Mouse (Mus musculus): ENCODE measurements around the gene Actr1b.
A peak's percentile ranks its signal among the peaks of the same experiment; 100 is the strongest.

Actr1b gene

DNA sequence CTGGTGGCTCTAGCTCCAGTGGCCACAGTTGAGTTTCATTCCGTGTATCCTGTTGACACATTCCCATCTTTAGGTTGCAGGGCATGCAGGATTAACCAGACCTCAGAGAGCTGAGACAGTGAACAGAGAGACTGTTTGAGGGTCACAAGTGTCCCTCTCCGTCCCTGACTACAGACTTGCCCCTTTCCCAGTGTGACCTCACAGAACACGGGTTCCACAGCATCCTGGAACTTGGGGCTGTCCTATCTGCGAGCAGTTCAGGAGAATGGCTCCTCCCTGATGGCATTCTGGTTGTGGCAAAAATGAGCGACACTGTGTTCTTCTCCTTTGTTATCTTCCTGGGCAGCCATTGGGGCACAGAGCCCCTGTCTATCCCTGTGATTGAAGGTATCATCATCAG lies at the start of gene Actr1b:
Actr1b (minus strand) TSS at position 112 of the 400 bp plus-strand sequence.
- no peak for DNase-seq (ENCODE audit: low spot score)

DNA sequence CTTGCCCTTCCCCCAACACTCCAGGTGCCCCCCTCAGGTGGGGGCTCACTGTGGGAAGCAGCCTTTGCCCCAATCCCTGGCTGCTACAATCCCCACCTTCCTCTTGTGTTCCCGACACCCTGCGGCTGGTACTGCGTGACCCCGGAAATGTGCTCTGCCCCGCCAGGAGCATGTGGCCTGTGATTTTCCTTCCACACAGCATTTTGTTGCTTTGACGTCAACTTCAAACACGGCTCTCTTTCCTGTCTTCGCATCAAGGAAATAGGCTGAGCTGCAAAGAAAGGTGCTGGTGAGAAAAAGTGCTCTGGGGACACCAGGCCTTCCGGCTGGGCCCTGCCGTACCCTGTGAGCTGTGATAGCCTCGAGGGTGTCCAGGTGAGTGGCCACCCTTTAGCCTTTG lies 47.3 kb upstream of the Actr1b start, which contains the start of gene Zap70:
Zap70 (plus strand) TSS at position 231 of the 400 bp plus-strand sequence.
- DNase-seq (ENCODE audit: low spot score) = no peak

DNA sequence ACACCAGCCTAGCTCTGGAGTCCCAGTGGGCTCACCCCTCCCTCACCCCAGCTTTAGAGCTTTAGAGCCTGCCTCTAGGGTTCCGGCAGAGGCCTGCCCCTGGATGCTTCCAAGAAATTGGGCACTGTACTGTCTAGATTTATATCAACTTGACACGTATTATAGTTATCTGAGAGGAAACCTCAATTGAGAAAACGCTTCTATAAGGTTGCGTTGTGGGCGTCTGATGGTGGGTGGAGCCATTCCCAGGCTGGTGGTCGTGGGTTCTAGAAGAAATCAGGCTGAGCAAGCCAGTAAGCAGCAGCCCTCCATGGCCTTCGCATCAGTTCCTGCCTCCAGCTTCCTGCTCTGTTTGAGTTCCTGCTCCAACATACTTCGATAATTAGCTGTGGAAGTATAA lies 46.8 kb upstream of the Actr1b start:
- no peak for DNase-seq (ENCODE audit: low spot score)

DNA sequence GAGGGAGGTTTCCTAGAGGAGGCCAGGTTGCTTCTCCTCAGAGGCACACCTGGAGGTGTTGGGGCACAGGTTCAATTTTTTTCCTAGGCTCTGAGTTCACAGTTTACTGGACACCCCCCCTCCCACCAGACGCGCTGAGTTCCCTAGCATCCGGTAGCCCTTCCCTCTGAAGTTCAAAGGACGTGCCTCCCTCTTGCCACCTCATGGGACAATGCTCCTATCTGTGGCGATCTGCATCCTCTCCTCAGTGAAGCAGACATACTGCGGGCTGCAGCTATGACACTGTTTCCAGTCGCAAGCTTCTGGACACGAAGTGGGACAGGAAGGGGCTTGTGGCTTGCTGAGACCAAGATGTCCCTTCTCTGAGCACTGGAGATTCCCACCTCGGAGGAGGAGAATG lies 46.2 kb upstream of the Actr1b start:
- DNase-seq (ENCODE audit: low spot score) = no peak

DNA sequence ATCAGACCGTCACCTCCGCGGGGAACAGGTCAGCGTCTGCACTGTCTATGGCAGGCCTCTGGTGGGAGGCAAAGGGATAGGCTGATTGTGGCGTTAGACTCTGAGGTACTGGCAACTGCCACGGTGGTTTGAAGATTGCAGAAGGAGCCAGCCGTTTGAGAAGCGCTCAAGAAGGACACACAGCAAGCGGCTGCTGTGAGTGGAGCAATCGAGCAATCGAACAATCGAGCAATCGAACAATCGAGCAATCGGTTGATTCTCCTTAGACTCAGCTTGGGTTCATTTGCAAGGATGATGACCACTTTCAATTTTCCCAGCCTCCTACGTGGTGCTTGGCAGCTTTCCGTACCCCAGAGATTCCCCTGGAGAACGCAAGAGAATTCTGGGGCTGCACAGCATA lies 44.9 kb upstream of the Actr1b start:
- no peak for DNase-seq (ENCODE audit: low spot score)

DNA sequence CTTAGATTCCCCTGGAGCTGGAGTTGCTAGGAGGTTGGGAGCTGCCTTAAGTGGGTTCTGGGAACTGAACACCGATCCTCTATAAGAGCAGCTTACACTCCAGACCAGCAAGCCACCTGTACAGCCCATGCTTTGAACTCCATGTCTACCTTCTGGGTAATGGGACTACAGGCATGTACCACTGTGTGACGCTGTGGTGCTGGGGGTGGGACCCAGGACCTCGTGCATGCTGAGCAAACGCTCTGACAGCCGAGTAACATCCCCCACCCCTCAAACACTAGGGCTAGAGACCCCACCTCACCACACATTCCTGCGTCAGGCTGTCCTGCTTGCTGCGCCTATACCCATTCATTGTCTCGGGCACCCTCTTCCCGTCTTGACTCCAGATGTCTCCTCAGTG lies 44.3 kb upstream of the Actr1b start:
- DNase-seq (ENCODE audit: low spot score) = no peak

DNA sequence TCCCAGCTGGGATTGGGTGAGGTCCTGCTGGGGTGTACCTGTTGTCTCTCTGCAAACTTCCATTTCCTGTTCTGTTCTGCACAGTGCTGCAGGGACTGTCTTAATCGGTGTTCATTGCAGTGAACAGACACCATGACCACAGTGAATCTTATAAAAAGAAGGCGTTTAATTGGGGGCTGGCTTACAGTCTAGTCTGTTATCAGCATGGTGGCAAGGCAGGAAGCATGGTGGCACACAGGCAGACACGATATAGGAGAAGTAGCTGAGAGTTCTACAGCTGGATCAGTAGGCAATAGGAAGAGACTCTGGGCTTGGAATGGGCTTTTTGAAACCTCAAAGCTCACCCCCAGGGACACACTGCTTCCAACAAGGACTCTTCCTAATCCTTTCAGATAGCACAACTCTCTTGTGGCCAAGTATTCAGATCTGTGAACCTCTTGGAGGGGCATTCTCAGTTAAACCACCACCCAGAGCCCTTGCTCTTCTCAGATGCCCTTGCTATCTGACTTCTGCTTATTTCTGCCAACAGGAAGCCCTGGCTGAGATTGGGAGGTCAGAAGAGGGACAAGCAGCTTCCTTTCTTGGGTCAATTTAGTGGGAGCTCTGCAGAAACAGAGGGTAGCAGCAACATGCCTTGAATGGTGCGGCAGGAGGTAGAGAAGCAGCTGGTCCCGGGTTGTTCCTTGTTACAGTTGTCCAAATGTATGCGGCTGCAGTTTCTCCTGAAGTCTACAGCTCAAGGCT lies 39.9 kb upstream of the Actr1b start:
- no peak for DNase-seq (ENCODE audit: low spot score)

DNA sequence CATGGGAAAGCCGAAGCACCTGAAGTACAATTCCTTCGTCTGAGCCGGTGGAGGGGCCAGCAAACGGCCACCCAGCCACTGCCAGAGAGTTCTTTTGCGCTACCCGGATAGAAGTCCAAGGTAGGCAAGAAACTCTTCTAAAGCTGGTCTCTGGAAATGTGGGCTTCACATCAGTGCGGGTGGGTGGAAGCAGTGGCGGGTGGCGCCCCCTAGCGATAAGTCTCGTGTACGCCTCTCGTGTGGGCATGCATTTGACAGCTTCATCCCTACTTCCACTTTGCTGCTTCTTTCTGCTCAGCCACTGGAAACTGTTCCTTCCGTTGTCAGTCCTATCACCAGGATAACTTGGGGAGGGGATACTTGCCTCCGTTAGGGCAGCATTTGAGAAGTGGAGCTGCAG lies 32.2 kb upstream of the Actr1b start:
- no peak for DNase-seq (ENCODE audit: low spot score)

DNA sequence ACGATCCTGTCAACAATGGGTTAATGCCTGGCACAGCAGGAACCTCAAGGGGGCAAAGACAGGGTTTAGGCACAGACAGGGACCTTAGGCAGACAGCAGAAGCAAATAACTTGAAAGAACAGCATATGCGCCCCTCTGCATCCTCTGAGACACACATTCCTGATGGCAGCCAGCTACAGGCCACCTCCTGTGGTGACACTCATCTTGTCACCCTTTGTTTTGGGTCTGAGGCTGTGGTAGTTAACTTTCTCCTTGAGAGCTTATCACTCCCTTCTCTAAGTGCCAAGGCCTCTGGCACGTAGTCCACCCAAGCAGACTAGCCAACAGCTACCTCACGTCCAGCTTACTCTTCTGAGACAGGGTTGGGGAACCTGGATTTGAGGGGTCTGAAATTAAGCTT lies 31.4 kb upstream of the Actr1b start:
- DNase-seq (ENCODE audit: low spot score) = no peak

DNA sequence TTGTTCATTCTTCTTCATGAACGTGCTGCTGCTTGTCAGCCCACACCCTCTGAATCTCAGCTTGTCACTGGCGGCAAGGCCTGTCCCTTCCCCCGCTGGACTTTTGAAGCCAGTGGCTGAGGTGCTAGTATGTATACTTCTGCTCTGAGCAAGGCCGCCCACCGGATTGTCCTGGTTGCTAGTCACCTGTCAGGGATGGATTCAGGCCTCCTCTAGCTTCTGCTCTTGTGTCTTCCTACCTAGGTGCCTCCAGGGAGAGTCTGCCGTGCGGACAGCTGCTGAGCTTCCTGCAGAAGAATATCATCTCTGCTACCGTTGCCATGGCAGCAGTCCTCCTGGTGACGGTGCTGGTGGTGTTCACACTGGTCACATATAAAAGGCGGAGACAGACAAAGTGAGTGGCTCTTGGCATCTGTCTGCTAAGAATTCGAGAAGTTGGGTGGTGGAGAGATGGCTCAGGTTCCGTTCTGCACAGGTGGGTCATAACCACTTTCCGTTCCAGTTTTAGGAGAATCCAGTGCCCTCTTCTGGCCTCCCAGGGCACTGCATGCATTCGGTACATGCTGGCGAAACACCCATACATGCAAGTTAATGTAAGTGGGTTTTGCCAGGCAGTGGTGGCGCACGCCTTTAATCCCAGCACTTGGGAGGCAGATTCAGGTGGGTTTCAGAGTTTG lies 30.2 kb upstream of the Actr1b start:
- peak; percentile 68 for DNase-seq (ENCODE audit: low spot score)

DNA sequence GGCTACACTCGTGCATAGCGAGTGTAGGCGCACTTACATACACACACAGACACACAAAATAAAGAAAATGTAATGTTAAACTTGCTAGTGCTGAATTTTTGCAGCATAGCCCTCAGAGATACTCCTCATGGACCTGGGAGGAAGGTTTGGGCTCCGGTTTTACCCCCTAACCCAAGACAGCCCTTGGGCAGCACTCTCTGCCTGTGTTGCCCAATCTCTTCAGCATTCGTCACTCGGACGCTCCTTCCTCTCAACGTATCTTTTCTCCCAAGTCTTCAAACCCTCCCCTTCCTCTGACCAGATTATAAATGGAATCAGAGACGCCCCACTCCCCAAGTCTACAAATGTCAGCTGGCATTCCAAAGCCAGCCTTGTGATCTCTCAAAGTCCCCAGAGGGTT lies 28.8 kb upstream of the Actr1b start:
- no peak for DNase-seq (ENCODE audit: low spot score)

DNA sequence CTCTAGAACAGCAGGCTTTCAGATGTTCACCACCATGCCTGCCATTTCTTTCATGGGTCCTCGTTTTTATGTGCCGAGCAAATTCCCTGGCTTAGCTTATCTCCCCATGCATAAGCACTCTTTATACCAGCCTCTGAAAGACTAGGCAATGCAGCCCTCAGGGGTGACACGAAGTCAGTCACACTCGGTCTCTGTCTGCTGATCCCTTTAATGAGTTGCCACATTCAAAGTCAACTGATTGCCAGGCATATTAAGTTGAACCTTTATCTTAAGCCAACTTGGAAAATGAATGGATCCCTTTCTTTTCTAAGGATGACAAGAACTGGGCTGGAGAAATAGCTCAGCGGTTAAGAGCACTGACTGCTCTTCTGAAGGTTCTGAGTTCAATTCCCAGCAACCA lies 25.0 kb upstream of the Actr1b start:
- DNase-seq (ENCODE audit: low spot score) = no peak

DNA sequence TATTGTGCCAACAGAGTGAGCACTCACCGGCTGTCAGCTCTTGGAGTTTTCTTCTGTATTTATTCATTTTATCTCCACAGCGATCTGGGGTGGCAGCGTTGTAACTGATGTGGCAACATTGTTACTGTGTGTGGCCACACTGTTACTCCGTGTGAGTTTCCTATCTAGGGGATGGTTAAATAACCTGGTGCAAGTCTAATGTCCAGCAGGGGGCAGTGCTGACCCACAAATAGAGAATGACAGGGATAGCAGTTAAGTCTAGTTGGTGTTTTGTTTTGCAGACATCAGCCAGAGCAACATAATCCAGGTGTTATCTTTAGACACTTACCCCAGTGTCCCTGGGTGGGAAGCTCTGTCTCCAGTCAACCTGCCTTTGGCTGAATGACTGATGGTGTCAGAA lies 23.1 kb upstream of the Actr1b start:
- DNase-seq (ENCODE audit: low spot score) = peak; percentile 89

DNA sequence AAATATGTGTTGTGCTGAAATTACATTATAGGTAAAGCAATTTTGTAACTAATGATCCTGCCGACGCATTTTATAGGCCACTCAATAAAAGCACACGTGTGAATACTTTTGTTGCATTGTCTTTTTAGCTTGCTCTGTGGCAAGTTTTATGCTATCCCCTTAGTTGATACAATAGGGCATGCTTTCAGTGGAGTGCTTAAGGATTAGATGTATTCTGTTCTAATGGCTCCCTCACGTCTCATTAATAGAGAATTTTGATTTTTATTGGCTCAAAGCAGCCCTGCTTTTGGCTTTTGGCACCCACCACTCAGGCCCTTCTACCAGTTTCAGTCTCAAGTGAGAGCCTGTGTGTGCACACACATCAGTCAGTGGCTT lies 9.8 kb upstream of the Actr1b start:
- no peak for DNase-seq (ENCODE audit: low spot score)

DNA sequence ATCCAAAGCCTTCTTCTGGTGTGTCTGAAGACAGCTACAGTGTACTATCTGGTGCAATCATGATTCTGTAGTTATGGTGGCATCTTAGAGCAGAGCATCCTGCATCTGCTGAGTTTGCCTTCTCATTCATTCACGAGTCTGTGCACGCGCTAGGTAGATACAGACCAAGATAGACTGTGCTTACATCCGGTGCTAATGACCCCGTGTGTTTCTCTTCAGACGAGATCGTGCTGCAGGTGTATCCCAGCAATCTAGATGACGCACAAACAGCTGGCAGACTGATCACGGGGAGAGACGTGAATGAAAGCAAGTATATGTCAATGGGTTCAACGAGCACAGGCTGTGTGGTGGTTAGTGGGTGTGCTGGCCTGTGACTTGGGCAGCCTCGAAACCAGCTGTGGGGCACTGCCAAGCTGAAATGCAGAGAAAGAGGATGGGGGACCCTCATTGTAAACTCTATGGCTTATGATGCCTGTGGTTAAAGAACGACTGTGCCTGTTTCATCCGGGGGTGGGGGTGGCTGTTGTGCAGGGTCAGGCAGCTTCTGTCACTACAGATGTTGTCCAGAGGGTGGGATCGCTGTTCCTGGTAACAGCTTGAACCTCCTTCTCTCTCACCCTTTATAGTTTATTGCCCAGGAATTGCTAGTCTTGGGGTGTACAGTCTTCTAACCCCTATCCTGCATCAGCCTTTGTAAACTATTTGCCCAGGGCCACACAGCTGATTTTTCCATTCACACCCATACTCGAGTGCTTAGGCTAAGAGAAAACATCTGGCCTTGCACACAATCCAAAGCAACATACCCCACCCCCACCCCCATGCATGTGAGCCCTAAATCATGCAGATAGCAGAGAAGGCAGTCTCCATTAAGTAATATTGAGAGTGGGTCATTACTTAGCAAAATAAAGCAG lies 9.2 kb upstream of the Actr1b start:
- DNase-seq (ENCODE audit: low spot score) = no peak

DNA sequence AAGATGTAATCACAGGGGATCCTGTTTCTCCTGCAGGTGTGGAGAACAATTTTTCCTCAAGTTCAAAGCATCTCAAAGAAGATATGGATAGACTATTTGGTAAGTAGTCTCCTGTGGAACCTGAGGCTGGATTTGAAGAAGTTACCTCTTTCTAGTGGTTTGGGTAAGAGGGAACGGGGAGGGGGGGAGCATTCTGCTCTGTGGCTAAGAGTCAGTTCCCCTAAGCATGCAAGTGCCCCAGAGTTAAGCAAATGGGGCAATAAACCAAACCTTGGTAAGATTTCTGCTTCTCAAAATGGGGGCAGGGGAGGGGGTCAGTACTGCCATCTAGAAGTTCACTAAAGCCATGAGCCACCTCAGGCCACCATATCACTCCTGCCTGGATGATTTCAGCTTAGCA lies 4.6 kb upstream of the Actr1b start:
- DNase-seq (ENCODE audit: low spot score) = no peak

DNA sequence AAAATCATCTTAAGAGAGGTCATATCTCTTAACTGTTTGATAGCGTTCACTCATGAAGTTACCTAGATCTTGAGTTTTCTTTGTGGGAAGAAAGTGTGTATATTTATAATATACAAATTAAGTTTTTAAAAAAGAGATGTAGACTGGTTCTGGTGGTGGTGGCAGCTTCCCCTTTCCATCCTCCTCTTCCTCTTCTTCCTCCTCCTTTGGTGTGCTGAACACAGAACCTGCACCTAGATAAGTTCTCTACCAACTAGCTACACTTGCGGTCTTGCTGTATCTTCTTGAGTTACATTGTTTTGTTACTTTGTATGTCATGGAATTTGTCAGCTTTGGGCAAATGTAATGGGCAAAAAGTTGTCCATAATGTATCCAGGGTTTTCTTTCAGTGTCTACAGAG lies 3.1 kb downstream of the Actr1b start:
- no peak for DNase-seq (ENCODE audit: low spot score)

DNA sequence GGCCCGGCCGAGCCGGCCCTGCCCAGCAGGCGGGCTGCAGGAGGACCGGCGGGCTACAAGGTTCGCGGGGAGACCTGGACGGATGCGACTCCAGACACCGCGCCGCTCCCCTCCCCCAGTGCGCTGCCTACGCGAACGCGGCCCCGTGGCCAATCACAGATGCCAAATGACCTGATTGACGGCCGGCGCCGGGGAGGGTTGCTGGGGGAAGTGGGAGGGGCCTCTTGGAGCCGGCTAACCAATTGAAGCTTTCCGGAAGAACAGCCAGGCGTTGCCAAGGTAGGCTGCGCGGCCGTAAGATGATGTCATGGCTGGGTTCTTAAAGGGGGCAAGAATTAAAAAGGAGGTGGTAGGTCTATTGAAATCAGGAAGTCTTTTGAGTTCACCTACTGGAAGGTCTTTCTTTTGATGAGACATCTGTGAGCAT lies 4.4 kb downstream of the Actr1b start, which contains the start of gene 4933424G06Rik:
4933424G06Rik (plus strand) TSS at position 296 of the 427 bp plus-strand sequence.
- peak; percentile 96 for DNase-seq (ENCODE audit: low spot score)

DNA sequence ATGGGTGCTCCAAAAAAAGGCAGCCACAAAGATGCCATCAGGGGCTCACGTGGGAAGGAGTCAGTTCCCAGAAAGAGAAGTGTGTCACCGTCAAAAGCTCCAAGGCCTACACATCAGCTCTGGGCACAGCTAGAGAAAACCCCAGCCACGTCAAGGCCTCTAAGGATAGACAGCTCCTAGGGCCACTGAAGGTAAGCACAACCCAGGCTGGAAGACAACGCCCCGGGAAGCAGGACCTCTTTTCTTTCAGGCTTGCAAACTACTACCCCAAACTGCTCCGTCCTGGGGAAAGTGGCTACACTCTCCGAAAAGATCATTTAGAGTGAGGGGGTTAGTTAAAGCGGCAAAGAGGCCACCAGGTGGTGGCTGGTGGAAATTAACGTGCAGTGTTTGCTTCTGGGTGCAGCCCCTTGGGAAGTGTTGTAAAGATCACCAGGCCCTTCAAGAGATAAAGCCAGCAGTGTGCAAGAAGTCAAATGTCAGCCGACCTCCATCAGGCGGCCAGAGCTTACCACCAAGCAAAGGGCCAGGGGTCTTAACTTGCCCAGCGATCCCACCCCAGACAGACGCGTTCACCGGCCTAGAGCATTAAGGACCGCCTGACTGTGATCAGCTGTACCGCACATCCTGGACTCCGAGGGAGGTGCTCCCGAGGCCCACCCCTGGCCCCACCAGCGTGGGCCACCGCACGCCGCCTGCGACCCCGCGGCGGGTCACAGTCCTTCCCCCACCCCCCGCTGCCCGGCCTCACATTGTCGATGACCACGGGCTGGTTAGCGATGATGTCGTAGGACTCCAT lies 5.0 kb downstream of the Actr1b start:
- DNase-seq (ENCODE audit: low spot score) = no peak

DNA sequence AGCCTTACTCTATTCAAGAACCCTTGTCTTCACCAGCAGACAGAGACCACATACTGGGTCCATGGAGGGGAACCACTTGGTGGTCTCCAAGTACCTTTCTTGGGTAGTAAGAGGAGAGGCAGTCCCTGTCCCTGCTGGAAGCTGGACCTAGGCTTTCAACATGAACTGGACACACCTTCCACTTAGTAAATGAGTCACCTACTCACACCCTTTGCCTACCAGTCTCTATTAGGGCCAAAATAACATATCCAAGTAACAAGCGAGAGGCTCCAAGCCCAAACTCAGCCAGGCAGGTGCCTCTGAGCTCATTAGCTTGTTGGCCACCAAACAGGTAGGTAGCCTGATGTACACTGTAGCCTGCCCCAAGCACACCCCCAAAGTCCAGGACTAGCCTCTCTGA lies 5.6 kb downstream of the Actr1b start:
- DNase-seq (ENCODE audit: low spot score) = no peak

DNA sequence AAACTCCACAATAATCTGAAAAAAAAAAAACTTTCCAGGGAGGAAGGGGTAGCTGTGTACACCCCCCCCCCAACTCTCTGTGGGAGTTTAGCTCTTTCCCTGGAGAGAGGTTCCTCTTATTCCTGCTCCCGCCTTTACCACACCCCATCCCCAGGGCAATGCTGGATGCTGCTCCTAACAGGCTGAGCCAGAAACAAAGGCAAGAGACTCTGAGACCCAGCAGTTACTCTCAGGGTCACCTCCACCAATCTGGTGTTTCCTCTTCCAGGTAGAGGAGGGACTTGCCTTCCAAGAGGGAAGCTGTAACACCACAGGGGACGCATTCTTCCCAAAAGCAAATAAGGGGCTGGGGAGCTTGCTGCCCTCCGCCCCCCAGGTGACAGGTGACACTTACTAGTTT lies 6.4 kb downstream of the Actr1b start:
- DNase-seq (ENCODE audit: low spot score) = no peak

DNA sequence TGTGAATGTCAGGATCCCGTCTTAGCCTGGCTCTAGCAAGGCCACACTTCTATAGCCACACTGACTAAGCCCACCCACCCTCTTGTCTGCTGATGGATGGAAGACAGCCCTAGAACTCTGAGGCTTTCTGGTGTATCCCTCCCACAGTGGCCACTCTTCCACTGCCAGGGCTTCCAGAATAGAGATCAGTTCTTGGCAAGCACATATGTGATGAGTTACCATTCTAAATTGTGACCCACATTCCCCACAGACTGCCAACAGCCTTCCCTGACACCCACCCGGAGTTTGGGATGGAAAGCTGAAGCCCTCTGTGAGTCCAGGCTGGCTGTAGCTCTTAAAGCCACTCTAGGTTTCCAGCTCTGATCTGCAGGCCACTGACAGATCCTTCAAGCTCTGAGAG lies 7.1 kb downstream of the Actr1b start:
- no peak for DNase-seq (ENCODE audit: low spot score)
